Mouse (Mus musculus) lung, adult 18-20 months (tissue): ENCODE measurements around the gene Foxp1.

ENCODE experiments used
- DNase-seq, 2 experiments: peaks; one replicate each; pipeline ENCODE4 v3.0.0; 2022; ENCODE audit warnings: mixed read lengths in 2 of 2

Foxp1 gene

DNA sequence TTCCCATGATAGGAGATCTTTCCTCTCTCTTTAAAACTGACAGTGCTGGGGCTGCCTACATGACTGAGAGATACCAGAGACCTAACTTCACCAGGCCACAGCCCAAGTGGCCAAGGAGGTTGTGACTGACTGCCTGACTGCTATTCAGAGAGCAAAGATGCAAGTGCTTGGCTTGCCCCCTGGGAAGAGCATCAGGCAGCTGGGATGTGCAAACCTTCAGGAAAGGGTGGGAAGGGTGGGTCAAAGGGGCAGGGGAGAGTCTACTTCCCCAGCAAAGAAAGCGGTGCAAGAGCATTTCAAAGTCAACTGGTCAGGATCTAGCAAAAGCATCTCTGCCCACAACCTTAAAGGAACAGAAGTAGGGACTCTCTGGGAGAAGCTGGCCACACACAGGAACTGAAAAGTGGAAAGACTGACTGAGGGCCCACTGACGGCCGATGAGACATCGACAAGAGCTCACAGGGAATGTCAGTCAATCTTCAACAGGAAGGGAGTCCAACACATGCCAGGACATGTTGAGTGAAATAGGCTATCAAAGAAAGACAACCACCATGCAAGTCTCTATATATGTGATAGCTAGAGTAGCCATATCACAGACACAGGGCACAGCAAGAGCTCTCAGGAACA lies 138.6 kb downstream of the Foxp1 start:
- no peak for DNase-seq

DNA sequence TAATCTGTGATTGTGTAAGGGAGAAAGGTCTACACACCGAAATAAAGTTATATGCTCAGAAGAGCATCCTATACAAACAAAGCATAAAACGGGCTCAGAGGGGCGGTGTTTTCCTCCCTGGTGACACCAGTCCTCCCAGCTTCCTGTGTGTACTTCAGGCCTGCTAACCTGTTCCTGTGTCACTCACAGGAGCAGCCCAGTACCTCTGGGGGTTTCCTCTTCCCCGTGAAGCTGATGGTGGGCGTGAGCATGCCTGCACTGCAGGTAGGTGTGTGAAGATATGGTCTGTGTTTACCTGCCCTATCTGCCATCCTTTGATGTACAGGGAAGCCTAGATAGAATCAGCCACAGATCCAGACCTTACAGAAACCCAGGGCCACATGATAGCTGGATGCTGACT lies 142.4 kb downstream of the Foxp1 start:
- DNase-seq, result no peak

DNA sequence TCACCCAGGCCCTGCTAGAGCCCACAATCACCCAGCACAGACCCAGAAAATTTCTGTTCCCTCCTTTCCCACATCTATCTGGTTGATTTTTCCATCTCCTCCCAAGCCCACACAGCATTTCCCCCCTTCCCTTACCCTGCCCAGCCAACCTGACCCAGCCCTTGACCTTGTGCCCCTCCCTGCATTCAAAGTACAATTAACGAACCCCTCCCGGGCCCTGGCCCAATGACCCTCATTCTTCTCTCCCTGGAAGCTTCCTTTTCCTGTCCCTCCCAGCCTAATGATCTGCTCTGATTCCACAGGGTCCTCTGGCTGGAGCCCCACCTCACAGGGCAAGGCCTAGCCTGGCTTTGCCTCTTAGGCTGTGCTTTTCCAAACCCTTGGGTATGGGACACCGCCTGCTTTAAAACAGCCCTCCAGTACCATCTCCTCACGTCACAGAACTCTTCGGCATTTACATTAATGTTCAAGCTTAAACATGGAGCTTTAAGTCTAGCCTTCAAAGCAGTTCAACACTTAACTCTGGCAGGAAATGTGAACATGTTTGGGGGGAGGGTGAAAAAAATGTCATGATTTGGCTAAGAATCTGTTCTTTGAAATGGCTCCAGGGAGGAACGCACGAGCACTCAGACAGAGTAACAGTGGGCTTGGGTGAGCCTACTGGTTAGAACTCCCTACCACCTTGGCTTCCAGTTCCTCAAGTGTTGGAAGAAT lies 143.4 kb downstream of the Foxp1 start:
- DNase-seq, result peak; percentile 72 to 78

DNA sequence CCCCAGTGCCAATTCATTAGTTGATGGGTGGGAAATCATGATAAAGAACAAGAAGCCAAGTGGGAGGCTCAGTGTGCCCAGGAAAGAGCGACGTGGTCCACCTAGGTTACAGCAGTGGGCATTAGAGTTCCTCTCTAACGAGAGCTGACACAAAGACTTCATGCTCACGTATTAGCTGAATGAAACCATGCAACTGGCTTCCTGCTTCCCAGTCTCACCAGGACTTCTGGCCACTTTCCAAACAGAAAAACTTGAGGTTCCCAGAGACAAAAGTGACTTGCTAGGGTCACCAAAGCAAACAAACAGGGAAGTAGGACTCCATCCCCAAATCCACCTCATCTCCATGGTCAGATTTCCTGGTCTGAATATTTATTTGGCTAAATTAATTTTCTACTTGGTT lies 144.8 kb downstream of the Foxp1 start:
- DNase-seq, result no peak

DNA sequence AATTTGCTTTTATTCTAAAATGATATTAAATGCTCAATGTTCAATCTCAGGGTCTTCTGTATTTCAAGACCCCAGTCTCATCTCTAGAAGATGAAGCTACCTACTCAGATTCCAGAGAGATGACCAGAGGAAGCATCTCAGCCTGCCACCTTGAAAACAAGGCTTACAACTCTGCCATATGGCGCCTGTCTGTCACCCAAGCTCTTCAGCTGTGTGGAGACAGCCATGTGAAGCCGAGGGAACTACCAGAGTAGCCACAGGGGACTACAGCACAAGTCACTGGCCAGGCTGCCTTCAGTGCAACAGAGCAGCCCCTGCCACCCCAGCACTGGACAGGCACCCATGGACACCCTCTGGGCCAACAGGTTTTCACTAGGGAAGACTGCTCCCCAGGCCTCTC lies 145.4 kb downstream of the Foxp1 start:
- no peak for DNase-seq

DNA sequence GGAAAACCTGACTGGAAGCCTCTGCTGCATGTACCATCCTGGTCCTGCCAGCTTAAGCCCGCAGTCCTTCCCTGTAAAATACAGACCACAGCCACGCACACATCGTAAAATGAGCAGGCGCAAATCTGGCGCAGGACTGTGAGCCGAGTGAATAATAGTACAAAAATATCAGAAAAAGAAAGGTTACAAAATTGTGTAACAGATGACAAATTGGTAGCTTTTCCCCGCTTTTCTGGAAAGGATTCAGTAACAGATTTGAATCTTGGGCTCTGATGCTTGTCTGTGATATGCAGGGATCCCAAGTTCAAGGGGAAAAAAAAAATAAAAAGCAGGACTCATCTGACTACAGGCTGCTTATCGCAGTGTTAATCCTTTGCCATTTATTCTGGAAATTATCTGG lies 145.8 kb downstream of the Foxp1 start:
- no peak for DNase-seq

DNA sequence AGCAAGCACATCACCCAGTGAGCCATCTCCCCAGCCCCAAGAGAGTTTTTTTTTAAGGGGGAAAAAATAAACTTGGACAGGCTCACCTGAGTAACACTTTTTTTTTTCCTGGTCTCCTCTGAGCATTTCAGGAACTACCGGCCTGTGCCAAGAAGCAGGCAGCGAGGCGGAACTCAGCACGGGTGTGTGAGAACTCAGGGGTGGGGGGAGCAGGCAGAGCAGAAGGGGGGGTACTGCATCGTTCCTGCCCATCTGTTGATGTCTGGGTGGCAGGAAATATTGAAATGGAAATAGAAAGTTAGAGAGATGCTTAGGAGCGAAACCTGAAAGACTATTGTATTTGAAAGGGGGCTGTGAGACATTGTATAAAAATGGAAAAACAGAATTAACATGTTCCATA lies 146.7 kb downstream of the Foxp1 start:
- no peak for DNase-seq

DNA sequence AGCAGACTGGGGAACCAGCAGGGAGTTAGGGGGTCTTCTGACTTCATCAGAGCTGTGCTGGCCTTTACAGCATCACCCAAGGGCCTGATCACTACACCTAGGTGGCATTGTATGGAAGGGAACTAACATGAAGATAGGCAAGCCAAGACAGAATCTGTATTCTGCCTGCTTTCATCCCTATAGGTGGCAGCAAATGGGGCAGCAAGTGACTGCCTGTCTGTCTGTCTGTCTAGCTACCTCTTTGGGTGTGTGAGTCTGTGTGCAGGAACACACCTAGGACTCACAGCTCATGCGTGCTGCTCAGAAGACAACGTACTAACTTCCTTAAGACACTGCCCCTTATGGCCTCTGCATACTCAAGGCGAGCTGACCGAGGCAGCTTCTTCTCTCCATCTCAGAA lies 147.1 kb downstream of the Foxp1 start:
- DNase-seq, result no peak

DNA sequence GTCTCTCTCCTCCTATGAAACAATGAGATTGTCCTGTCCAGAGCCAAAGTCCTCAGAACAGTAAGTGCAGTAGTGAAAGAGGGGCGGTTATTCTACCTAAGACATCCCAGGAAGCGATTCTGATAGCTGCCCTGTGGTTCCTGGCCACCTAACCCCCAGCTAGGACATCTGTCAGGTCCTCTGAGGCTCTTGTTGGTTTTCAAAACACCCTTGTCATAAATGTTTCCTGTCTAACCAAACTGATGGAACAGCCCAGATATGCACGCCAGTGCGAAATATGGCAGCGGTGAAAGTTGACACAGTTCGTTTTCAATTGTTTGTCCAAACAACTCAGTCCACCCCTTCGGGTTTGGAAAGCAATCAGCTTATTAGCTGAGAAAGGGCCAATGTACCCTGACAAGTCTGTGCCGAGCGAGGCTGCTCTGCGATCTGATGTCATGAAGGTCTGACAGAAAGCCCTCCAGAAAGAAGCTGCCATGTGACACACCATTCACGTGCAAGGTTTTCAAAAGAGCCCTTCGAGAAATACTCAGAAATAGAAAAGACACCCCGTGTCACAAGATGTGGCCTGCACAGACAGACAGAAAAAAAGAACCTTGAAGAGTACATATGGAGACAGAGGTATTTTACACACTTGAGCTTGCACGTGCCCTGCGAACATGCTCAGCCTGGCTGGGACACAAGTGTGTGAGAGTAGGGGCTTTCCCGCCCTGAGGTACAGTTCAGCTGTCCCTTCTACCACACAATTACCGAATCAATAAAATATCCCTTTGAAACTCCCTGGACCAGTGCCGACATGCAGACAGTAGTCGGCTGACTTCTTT lies 147.9 kb downstream of the Foxp1 start:
- DNase-seq, result peak; percentile 49 to 63

DNA sequence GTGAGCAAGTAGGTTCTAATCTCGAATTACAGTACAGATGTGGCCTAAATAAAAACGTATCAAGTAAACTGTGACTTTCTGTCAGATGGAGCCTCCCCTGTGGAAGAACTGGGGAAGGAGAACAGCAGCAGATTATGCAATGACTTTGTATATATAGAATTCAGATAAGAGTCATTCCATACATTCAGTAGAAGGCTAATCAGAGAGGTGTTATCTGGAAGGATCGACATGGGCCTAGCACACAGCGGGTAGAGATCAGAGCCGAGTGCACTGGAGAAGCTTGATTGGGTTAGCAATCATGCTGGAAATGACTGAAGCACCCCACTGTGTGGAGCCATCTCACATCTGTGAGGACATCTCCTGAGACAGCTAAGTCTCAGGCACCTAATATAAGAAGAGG lies 150.1 kb downstream of the Foxp1 start:
- DNase-seq, result no peak

DNA sequence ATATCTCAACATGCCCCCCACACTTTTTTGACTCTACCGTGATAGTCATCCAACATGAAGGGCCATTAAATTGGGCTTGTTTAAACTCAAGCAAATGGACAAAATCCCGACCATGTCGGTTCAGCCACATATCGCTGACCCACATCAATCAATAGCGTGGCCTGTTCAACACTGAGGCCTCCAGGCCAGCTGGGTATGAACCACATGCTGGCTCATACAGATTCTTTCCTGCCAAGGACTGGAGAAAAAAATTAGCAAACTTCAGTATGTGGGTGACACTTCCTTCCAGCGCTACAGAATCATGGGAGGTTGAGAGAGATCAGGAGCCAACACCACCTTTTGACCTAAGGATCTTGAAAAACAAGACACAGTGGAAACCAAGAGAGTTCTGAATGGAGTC lies 150.5 kb downstream of the Foxp1 start:
- no peak for DNase-seq

DNA sequence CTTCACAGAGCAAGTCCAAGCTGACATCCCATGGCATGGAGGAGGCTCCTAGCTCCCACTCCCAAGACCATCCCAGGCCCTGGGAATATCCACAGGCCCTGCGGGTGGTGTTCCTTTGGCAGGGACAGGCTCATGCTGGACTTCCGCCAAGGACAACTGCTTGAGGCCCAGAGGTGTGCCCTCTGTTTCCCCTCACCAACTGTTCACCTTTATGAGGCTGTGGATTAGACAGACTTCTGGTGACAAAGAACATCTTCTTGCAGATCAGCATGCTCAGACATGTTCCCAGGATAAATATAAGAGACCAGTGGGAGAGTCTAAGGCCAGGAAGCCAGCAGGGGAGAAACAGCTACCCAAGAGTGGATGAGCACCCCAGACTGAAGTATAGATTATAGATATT lies 152.6 kb downstream of the Foxp1 start:
- no peak for DNase-seq

DNA sequence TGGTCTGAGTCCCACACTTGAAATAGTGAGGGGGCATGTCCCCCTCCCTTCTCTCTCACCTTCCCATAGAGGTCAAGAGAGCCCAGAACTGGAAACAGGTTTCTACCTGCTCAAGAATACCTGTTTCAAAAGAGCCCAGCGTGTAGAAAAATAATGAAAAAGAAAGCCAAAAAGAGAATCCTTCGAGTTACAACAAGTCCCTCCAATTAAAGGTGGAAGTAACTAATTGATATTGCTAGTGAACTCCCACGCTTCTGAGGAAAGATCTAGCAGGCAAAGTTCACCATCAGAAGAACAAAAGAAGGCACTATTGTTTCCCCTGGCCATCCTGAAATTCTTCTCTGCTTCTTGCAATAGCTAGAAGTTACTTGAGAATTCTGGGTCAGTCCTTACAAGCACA lies 153.4 kb downstream of the Foxp1 start:
- DNase-seq, result no peak

DNA sequence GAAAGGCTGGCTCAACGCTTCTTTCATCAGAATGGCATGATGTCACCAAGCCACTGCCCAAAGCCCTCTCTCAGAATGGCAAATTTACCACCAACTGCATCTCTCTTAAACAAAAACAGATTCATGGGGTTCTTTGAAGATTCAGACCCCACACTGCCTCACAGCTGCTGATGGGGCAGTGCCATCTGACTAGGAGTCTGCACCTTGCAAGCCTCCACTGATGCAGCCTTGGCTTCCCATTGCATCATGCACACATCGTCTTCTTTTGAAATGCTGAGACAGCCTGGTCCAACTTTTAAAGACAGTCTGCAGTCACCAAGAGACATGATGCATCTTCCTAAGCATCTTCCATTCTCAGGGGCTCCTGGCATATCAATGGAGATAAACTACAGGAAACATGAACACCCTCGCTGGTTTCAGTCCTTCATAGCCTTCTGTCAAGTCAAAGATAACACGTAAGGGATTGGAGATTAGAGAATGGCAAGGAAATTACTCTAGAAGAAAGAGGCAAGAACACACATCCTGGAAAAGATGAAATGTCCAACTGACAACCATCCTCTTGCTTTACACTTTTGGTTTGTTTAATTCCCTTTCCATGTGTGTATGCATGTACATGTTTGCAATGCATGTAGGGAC lies 154.3 kb downstream of the Foxp1 start:
- DNase-seq, result no peak

DNA sequence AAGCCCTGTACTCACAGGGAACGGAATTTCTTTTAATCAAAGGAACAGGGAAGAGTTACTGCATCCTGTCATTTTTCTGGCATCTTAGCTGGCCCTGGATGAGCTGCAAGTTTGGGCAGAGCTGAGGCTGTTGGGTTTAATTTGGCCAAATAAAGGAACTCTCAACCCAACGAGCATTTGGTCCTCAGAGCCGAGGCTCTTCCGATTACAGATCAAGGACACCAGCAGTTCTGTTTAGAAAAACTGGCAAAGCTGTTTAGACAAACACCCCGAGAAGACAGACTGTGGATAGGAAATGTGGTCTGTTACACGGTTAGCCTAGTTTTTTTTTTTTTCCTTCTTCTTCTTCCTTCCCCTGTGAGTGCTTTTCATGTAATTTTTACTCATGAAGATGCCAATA lies 158.0 kb downstream of the Foxp1 start:
- DNase-seq, result no peak

DNA sequence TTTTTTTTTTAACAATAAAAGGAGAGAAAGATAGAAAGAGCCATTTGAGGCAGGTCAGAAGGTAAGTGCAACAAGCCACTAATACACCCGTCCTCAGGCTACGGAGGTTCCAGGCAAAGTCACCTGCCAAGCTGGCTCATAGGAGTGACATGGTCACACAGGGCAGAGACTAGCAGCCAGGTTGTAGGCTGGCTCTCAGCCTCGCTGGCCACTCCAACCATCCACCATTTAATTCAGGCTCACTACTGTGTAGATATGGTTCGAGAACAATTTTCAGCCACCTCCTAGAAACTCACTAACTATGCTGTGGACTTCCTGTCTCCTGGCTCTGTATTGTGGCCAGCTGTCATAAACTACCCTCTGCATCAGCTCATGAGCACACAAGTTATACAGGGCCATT lies 161.9 kb downstream of the Foxp1 start:
- no peak for DNase-seq

DNA sequence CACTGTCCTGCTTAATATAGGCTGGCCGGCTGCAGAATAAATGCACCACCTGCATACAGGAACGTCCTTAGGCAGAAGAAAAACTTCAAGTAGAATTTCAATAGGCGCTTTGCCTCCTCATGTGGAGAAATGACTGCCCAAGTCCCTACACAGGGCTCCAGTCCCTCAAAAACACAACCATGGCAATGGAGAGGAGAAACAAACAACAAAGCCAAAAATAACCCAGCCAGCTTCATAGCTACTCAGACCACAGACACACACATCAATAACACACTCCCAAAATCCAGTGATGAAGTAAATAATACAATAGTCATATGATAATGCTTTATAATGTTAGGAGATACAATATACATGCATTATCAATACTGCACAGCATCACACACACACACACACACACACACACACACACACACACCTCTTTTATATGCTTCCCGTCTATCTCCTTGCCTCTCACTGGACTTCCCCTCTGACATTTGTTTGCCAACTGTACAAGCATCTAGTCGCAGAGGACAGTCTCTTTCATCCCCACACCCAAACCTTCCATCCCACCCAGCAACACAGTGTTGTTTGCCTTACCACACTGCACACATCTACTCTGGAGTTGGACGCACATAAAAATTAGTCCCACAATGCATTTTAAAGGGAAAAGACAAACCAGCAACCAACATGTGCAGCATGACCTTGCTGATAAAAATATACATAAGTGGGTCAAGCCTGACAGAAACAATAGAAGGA lies 162.6 kb downstream of the Foxp1 start:
- DNase-seq, result no peak

DNA sequence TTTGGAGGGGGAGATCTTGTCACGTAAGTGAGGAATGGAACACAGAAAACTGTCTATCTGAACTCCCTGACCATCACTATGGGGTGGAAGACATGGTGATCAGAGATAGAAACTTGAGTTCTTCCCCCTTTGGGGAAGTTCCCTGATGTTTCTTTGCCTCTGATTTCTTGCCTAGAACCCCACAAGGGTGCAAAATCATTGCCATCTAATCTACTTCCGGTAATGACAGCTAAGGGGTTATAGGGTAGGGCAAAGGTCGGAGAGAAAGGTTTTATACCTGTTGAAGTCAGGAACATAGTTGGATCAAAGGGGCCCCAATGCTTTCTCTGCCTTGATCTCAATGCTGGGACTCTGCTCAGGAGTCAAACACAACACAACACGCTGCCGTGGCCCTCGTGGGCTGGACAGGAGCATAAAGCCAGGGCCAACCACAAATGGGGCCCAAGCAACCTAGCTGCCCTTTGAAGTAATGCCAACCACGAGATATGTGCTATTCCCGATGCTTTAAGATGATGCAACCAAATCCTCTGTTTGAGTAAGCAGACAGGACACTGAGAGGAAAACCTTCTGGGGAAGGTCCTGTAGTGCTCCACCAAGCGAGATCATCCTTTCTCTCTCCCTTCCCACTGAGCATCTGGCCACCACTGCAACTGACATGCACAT lies 163.4 kb downstream of the Foxp1 start:
- no peak for DNase-seq

DNA sequence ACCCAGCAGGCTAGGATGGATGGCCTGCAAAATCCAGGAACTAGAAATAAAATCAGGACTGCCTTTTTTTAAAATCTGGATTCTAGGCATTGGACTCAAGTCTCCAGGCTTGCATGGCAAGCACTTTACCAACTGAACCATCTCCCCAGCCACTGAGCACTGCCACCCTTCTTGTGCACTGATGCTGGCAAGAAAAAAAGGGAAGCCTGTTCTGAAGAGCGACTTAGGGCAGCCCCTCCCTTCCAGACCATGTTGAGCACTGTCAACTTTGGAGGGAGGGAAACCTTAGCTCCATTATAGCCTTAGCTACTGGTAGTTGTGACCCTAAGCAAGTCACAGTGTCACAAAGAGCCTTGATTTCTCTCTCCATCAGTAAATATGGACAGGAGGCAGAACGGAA lies 164.6 kb downstream of the Foxp1 start:
- DNase-seq, result no peak

DNA sequence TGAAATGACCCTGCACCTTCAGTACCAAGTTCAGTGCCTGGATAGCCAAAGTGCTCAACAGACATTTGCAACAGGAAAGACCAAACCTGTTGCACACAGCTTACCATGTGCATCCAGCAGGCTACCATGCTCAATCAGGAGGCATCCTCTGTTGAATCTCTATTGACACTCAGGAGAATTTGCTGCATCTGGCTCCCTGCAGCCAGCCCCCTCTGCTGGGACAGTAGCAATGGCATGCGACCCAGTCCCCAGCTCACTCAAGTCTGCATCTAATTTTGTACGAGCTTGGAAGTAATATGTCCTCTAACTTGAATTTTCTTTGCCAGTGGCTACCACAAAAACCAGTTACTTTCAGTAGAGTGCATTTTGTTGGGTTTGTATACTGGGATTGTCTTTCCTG lies 168.2 kb downstream of the Foxp1 start:
- no peak for DNase-seq

DNA sequence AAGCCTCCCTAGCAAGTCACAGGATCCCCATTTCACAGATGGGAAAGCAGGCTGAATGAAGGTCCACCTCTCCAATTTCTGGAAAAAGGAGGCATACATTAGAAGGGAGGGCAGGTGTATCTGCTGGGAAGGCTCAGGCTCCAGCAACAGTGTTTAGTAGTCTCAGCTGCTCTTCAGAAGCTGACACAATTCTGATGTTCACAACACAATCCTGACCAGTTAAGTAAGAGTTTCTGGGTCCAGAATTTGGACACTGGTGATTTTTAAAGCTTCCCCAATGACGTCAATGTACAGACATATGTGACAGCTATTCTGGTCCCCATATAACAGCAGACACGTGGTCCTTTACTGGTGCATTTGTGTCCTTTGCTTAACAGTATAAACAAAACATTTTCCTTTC lies 169.1 kb downstream of the Foxp1 start:
- DNase-seq, result no peak

DNA sequence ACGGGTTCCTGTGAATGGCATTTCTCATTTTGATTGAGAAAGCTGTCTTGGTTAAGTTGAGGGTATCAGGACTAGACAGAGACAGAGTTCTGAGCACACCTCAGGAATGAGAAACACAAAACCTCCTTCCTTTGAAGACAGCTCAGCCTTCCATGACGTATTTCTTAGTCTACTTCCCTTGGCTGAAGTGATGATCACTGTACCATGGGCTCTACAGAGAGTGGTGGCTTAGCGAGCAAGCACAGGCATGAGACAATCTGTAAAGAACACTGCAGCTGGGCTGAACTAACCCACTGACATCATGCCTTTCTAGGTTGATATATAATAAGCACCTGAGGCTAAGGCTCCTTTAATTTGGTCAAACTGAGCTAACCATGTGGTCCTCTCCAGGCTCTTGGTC lies 172.0 kb downstream of the Foxp1 start:
- DNase-seq, result no peak
